Mouse (Mus musculus): ENCODE results near the gene Tfr2.

- TF ChIP-seq CTCF (IDR thresholded peaks at IDR 0.05; ENCODE audit: insufficient read depth, low read length) (no peak), POLR2A (IDR thresholded peaks at IDR 0.05; ENCODE audit: borderline replicate concordance, extremely low read depth, low read depth, low read length) (no peak)
Measured at GRCm38 (mm10) chr5:137561556-137561955, 8.1 kb upstream of the Tfr2 start.

Measured in lung, adult 2 months (tissue).